Mouse (Mus musculus) liver, embryonic 15.5 days (tissue): ENCODE measurements around the gene Repin1. TPM values are rescaled to one million over a fixed set of nuclear protein-coding genes. Genes with fewer than 3 reads are reported as not detected.

Experiments
- ATAC-seq: fragments of 200-750 bp; cut with Nextera tagmentation; 2 replicates; pipeline ENCODE4 v1.8.0; 2017; ENCODE audit warnings: moderate number of reproducible peaks, mild to moderate bottlenecking, moderate library complexity; ENCODE audit not compliant: insufficient read depth
- H3K27ac ChIP-seq: fragments of 300-500 bp; sonication (generic); replicated peaks from 2 replicates; pipeline ENCODE4 v1.5.1; 2015; ENCODE audit warnings: mild to moderate bottlenecking, inconsistent platforms
- H3K27me3 ChIP-seq: fragments of 300-500 bp; sonication (generic); 2 replicates; pipeline ENCODE4 v1.6.1; 2015; ENCODE audit warnings: mild to moderate bottlenecking, inconsistent platforms
- H3K36me3 ChIP-seq: fragments of 300-500 bp; sonication (generic); replicated peaks from 2 replicates; pipeline ENCODE4 v1.6.1; 2015; ENCODE audit warnings: moderate library complexity, mild to moderate bottlenecking, inconsistent platforms
- H3K4me1 ChIP-seq: fragments of 300-500 bp; sonication (generic); replicated peaks from 2 replicates; pipeline ENCODE4 v1.6.1; 2015; ENCODE audit warnings: inconsistent platforms
- H3K4me2 ChIP-seq: fragments of 300-500 bp; sonication (generic); 2 replicates; pipeline ENCODE4 v1.6.1; 2015; ENCODE audit warnings: moderate library complexity, mild to moderate bottlenecking, inconsistent platforms
- H3K4me3 ChIP-seq: fragments of 300-500 bp; sonication (generic); replicated peaks from 2 replicates; pipeline ENCODE4 v1.5.1; 2015; ENCODE audit warnings: mild to moderate bottlenecking, inconsistent platforms
- H3K9ac ChIP-seq: fragments of 300-500 bp; sonication (generic); 2 replicates; pipeline ENCODE4 v1.6.1; 2015; ENCODE audit warnings: moderate library complexity, mild to moderate bottlenecking, inconsistent platforms
- H3K9me3 ChIP-seq: fragments of 300-500 bp; sonication (generic); replicated peaks from 2 replicates; pipeline ENCODE4 v1.6.1; 2016; ENCODE audit warnings: inconsistent platforms
- WGBS: fragments of 180-500 bp; shearing (Covaris S2); methylation state at CpG from one replicate; pipeline ENCODE4 v1.1.7; 2015; ENCODE audit warnings: mixed read lengths; ENCODE audit not compliant: insufficient replicate concordance; 5-methylcytosine and 5-hydroxymethylcytosine counted together
- polyA plus RNA-seq: library from polyadenylated mRNA; unstranded; fragments of >200 nt; fragmentation: Nextera tagmentation; extraction: Ambion mirVana; gene quantifications from 2 replicates; pipeline ENCODE4 v1.2.1, GENCODE M21; 2015

Gene Repin1
- polyA plus RNA-seq, 1 experiment from 2014 or later: 9.9 TPM

DNA sequence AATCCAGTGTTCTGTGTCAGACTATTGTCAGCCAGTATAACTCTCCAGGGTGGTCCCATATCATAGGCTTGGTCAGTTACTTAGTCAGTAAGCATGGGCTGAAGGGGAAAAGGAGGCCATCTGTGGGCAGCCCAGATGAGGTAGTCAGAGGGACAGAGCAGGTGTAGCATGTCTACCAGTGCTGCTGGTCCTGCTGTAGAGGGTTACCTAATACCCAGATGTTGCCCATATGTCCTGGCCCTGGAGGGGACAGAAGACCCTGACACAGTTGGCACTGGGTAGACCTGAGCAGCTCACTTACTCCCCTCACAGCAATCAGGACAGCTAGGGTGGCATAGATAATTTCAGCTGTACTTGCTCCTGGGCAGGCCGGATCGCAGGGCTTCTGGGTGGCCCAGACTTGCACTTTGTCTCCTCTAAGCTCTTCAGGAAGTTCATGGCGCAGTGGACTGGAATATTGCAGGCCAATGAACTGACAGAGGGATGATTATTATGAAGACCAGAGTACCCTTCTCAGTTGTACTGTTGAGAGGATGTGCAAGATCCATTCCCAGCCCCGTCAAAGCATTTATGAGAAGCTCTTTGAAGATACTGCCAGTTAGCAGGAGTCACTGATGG lies 27.9 kb upstream of the Repin1 start:
- H3K27me3 ChIP-seq: no peaks in the 10 kb centered on the region
- no peak overlapping the region for H3K9ac ChIP-seq
- no peak overlapping the region for H3K4me2 ChIP-seq
- H3K4me3 ChIP-seq: no peak overlapping the region
- ATAC-seq: no peak
- no peak overlapping the region for H3K27ac ChIP-seq
- no peaks in the 10 kb centered on the region for H3K36me3 ChIP-seq
- H3K4me1 ChIP-seq: peaks cover 8% of the 10 kb centered on the region; the same call in 1 of the 2 replicates
- no peaks in the 10 kb centered on the region for H3K9me3 ChIP-seq
- 76% methylated on average over 4 of the region's 4 CpGs for WGBS

- Histone ChIP-seq H3K27me3 (no peaks in the 10 kb centered on the region), H3K4me3 (no peak overlapping the region), H3K9ac (no peak overlapping the region), H3K4me1 (peaks cover 8% of the 10 kb centered on the region; the same call in 1 of the 2 replicates), H3K27ac (no peak overlapping the region), H3K36me3 (no peaks in the 10 kb centered on the region), H3K4me2 (no peak overlapping the region), H3K9me3 (no peaks in the 10 kb centered on the region)
- ATAC-seq: peak; percentile 40; the same call in 1 of the 2 replicates
- 65% methylated on average over 5 of the region's 5 CpGs for WGBS
Observed at GRCm38 (mm10) chr6:48566312-48566711, 27.4 kb upstream of the Repin1 start.

GRCm38 (mm10) chr6:48568036-48568984 lies 25.4 kb upstream of the Repin1 start:
- WGBS: 72% methylated on average over 21 of the region's 21 CpGs
- Histone ChIP-seq H3K36me3 (no peaks in the 10 kb centered on the region), H3K27ac (no peak overlapping the region), H3K4me2 (no peak overlapping the region), H3K9me3 (no peaks in the 10 kb centered on the region), H3K4me3 (no peak overlapping the region), H3K9ac (no peak overlapping the region), H3K4me1 (peaks cover 15% of the 10 kb centered on the region), H3K27me3 (no peaks in the 10 kb centered on the region)
- ATAC-seq: no peak; the same call in 1 of the 2 replicates

GRCm38 (mm10) chr6:48569065-48569807 lies 24.4 kb upstream of the Repin1 start:
- no peaks in the 10 kb centered on the region for H3K36me3 ChIP-seq
- H3K4me1 ChIP-seq: peaks cover 17% of the 10 kb centered on the region
- H3K9ac ChIP-seq: no peak overlapping the region
- 68% methylated on average over 8 of the region's 8 CpGs for whole genome bisulfite sequencing
- no peaks in the 10 kb centered on the region for H3K27me3 ChIP-seq
- H3K4me3 ChIP-seq: no peak overlapping the region
- H3K27ac ChIP-seq: no peak overlapping the region
- no peak overlapping the region for H3K4me2 ChIP-seq
- ATAC-seq: no peak
- no peaks in the 10 kb centered on the region for H3K9me3 ChIP-seq

- H3K9me3 ChIP-seq: no peaks in the 10 kb centered on the region
- no peak overlapping the region for H3K9ac ChIP-seq
- WGBS: 80% methylated on average over 5 of the region's 5 CpGs
- 0 out of 2 replicates have a peak overlapping the region, but pooled peaks have one; percentile 19 for H3K27ac ChIP-seq
- no peak overlapping the region for H3K4me3 ChIP-seq
- H3K27me3 ChIP-seq: no peaks in the 10 kb centered on the region
- peaks cover 11% of the 10 kb centered on the region for H3K4me1 ChIP-seq
- peak overlapping the region; percentile 29; the same call in 1 of the 2 replicates for H3K4me2 ChIP-seq
- no peaks in the 10 kb centered on the region for H3K36me3 ChIP-seq
- ATAC-seq: no peak
Observed at GRCm38 (mm10) chr6:48572014-48572413, 21.7 kb upstream of the Repin1 start.

GRCm38 (mm10) chr6:48572572-48573061 lies 21.1 kb upstream of the Repin1 start, which contains the start of gene Rarres2:
Gene Rarres2, minus strand, starts transcription at chr6:48572789.
- Histone ChIP-seq H3K36me3 (no peaks in the 10 kb centered on the region), H3K4me3 (no peak within 1 kb of the TSS), H3K9me3 (no peaks in the 10 kb centered on the region), H3K27ac (0 out of 2 replicates have a peak within 1 kb of the TSS, but pooled peaks have one; percentile 19), H3K4me2 (peak within 1 kb of the TSS; percentile 29; the same call in 1 of the 2 replicates), H3K27me3 (no peaks in the 10 kb centered on the region), H3K9ac (no peak within 1 kb of the TSS), H3K4me1 (peaks cover 11% of the 10 kb centered on the region)
- WGBS: 32% methylated on average over 6 of the region's 6 CpGs
- ATAC-seq: 0 out of 2 replicates have a peak, but pooled peaks have one; percentile 12

GRCm38 (mm10) chr6:48573280-48573679 lies 20.4 kb upstream of the Repin1 start:
- Histone ChIP-seq H3K27me3 (no peaks in the 10 kb centered on the region), H3K27ac (no peak overlapping the region), H3K4me1 (peaks cover 11% of the 10 kb centered on the region), H3K36me3 (no peaks in the 10 kb centered on the region), H3K4me2 (no peak overlapping the region), H3K4me3 (no peak overlapping the region), H3K9me3 (no peaks in the 10 kb centered on the region), H3K9ac (no peak overlapping the region)
- no peak for ATAC-seq
- 40% methylated on average over 10 of the region's 10 CpGs for WGBS

- no peak overlapping the region for H3K27ac ChIP-seq
Observed at GRCm38 (mm10) chr6:48573981-48574380, 19.7 kb upstream of the Repin1 start.

DNA sequence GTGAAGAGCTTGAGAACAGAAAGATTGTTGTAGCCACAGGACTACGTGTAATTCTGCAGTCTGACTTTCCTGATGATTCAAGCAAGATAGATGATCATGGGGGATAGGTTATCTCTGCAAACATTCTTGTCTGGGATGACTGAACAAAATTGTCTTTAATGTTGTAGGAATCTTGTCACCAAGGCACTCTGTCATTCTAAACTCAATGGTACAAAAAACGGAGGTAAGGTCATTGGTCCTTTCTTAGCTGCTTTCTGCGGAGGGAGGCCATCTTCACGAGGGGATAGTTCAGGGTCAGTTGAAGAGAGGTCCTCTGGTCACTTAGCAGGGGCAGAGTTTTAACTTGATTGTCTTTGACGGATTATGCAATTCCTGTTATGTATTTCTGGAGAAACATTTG lies 14.9 kb upstream of the Repin1 start:
- no peaks in the 10 kb centered on the region for H3K4me1 ChIP-seq
- WGBS: 33% methylated on average over 5 of the region's 5 CpGs
- H3K36me3 ChIP-seq: no peaks in the 10 kb centered on the region
- ATAC-seq: no peak
- no peak overlapping the region for H3K4me2 ChIP-seq
- H3K9me3 ChIP-seq: no peaks in the 10 kb centered on the region
- no peak overlapping the region for H3K9ac ChIP-seq
- H3K4me3 ChIP-seq: no peak overlapping the region
- H3K27me3 ChIP-seq: no peaks in the 10 kb centered on the region
- no peak overlapping the region for H3K27ac ChIP-seq

More at GRCm38 (mm10) chr6:48573981-48574380, 19.7 kb upstream of the Repin1 start:
- Histone ChIP-seq H3K4me1 (peaks cover 8% of the 10 kb centered on the region), H3K36me3 (no peaks in the 10 kb centered on the region), H3K9me3 (no peaks in the 10 kb centered on the region), H3K4me2 (no peak overlapping the region), H3K4me3 (no peak overlapping the region), H3K27me3 (no peaks in the 10 kb centered on the region), H3K9ac (no peak overlapping the region)
- WGBS: 45% methylated on average over 3 of the region's 3 CpGs
- no peak for ATAC-seq

- H3K27ac ChIP-seq: no peak overlapping the region
- H3K36me3 ChIP-seq: no peaks in the 10 kb centered on the region
- no peaks in the 10 kb centered on the region for H3K4me1 ChIP-seq
- 7% methylated on average over 5 of the region's 5 CpGs for WGBS
- no peaks in the 10 kb centered on the region for H3K9me3 ChIP-seq
- H3K4me3 ChIP-seq: no peak overlapping the region
- no peak overlapping the region for H3K9ac ChIP-seq
- H3K4me2 ChIP-seq: 0 out of 2 replicates have a peak overlapping the region, but pooled peaks have one; percentile 3
- no peaks in the 10 kb centered on the region for H3K27me3 ChIP-seq
- ATAC-seq: no peak
Observed at GRCm38 (mm10) chr6:48579215-48579648, 14.5 kb upstream of the Repin1 start.
